Mouse (Mus musculus) midbrain, embryonic 14.5 days (tissue): ENCODE measurements at regions not wholly inside any gene's neighbourhood (a gene's known extent, or its start where the extent isn't known, plus 50 kb on each side); places are given as distances from the start of the nearest gene placed in this dataset.

Experiments
- ATAC-seq: fragments of 200-750 bp; cut with Nextera tagmentation; 2 replicates; pipeline ENCODE4 v1.8.0; 2017; ENCODE audit warnings: moderate number of reproducible peaks, moderate library complexity; ENCODE audit not compliant: low FRiP score, low TSS enrichment
- DNase-seq: peaks from one replicate; pipeline ENCODE4 v3.0.0-alpha.2; 2015
- H3K27ac ChIP-seq: fragments of 300-500 bp; sonication (generic); replicated peaks from 2 replicates; pipeline ENCODE4 v1.5.1; 2014; ENCODE audit warnings: mild to moderate bottlenecking, low read depth, low read length, moderate library complexity
- H3K27me3 ChIP-seq: fragments of 300-500 bp; sonication (generic); 2 replicates; pipeline ENCODE4 v1.6.1; 2014; ENCODE audit warnings: low read length, control low read depth, mixed read lengths; ENCODE audit not compliant: control insufficient read depth, insufficient read depth
- H3K36me3 ChIP-seq: fragments of 300-500 bp; sonication (generic); 2 replicates; pipeline ENCODE4 v1.6.1; 2014; ENCODE audit warnings: low read length, control low read depth; ENCODE audit not compliant: control insufficient read depth, insufficient read depth
- H3K4me1 ChIP-seq: fragments of 300-500 bp; sonication (generic); 2 replicates; pipeline ENCODE4 v1.6.1; 2014; ENCODE audit warnings: mild to moderate bottlenecking, antibody characterized with exemption, low read length, control low read depth; ENCODE audit not compliant: control insufficient read depth, insufficient read depth
- H3K4me2 ChIP-seq: fragments of 300-500 bp; sonication (generic); 2 replicates; pipeline ENCODE4 v1.6.1; 2014; ENCODE audit warnings: mild to moderate bottlenecking, low read length, moderate library complexity
- H3K4me3 ChIP-seq: fragments of 300-500 bp; sonication (generic); replicated peaks from 2 replicates; pipeline ENCODE4 v1.5.1; 2014; ENCODE audit warnings: low read depth, low read length
- H3K9ac ChIP-seq: fragments of 300-500 bp; sonication (generic); replicated peaks from 2 replicates; pipeline ENCODE4 v1.6.1; 2014; ENCODE audit warnings: mild to moderate bottlenecking, low read length, moderate library complexity
- H3K9me3 ChIP-seq: fragments of 300-500 bp; sonication (generic); 2 replicates; pipeline ENCODE4 v1.6.1; 2016; ENCODE audit warnings: low read length, control low read depth, mixed read lengths; ENCODE audit not compliant: control insufficient read depth
- WGBS: fragments of 180-500 bp; shearing (Covaris S2); extraction: QIAGEN DNeasy Blood & Tissue Kit; methylation state at CpG from one replicate; pipeline ENCODE4 v1.1.7; 2014; 5-methylcytosine and 5-hydroxymethylcytosine counted together

DNA sequence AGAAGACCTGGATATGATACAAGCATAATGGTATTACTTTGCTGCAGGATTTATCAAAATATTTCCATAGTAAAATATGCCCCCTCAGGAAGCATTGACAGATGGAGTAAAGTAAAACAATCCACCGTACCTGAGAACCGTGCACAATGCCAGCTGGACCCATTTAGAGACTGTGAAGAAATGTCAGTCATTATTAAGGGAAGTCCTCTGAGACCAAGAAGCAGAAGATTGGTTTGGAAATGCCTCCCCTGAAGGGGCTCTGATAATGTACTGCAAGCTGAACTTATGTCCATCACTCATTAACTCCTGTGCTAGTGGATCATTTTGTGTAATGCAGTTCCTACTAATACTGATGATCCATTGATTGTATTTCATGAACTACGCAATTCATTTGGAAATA lies 1326.0 kb downstream of the Pcdh19 start:
- Histone ChIP-seq H3K9ac (no peak overlapping the region), H3K36me3 (no peaks in the 10 kb centered on the region), H3K27me3 (no peaks in the 10 kb centered on the region), H3K4me2 (no peak overlapping the region), H3K9me3 (no peaks in the 10 kb centered on the region), H3K4me3 (no peak overlapping the region), H3K4me1 (no peaks in the 10 kb centered on the region), H3K27ac (no peak overlapping the region)
- DNase-seq (peak; percentile 6), ATAC-seq (no peak)
- WGBS: 62% methylated on average over 3 of the region's 3 CpGs

DNA sequence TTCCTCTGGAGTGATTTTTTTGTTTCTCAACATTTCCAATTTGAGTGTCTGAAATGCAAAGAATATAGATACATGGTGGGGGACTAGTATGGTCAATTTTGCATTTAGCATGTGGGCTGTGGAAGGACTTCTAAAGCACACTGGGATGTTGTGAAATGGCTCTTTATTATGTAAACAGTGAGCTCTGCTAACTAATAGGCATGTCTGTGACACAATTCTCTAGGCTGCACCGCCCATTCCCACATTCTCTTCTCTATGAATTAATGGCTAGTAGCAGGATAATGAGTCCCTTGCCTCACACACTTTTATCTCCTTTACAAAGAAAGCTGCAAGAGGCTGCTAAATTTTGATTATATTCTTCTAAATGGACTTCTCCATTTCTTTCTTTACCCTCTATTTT lies 1339.0 kb downstream of the Pcdh19 start:
- no peak overlapping the region for H3K4me3 ChIP-seq
- no peaks in the 10 kb centered on the region for H3K9me3 ChIP-seq
- no peaks in the 10 kb centered on the region for H3K36me3 ChIP-seq
- no peak overlapping the region for H3K4me2 ChIP-seq
- DNase-seq: peak; percentile 11
- no peak for ATAC-seq
- H3K27ac ChIP-seq: no peak overlapping the region
- WGBS: 25% methylated on average over 1 of the region's 1 CpGs
- H3K27me3 ChIP-seq: no peaks in the 10 kb centered on the region
- H3K9ac ChIP-seq: no peak overlapping the region
- H3K4me1 ChIP-seq: no peaks in the 10 kb centered on the region
